Mouse (Mus musculus) MEL (cell line): ENCODE data around the gene Zfp536. TPM values are rescaled to one million over a fixed set of nuclear protein-coding genes. Genes with fewer than 3 reads are reported as not detected.

Source experiments
- DNase-seq: peaks from one replicate; pipeline ENCODE4 v3.0.0; 2011; ENCODE audit warnings: low read depth, low spot score
- H3K27ac ChIP-seq: 2 replicates; pipeline ENCODE4 v1.5.1; 2012; ENCODE audit warnings: low read depth, mild to moderate bottlenecking, control low read depth, low read length, moderate library complexity; ENCODE audit not compliant: control insufficient read depth
- H3K27me3 ChIP-seq, 2 experiments: fragments of 150-350 bp in 1 of 2; sonication (generic) in 1 of 2; 2 replicates each; pipeline ENCODE4 v1.6.1; 2012; ENCODE audit warnings: low read length in 2 of 2, mild to moderate bottlenecking in 2 of 2, improper control_type of control experiment in 1 of 2, moderate library complexity in 1 of 2; ENCODE audit not compliant: insufficient read depth in 2 of 2, control insufficient read depth in 1 of 2
- H3K36me3 ChIP-seq, 2 experiments: 2 replicates each; pipeline ENCODE4 v1.6.1; 2012 to 2014; ENCODE audit warnings: low read length in 2 of 2, improper control_type of control experiment in 1 of 2, inconsistent platforms in 1 of 2, mild to moderate bottlenecking in 1 of 2; ENCODE audit not compliant: insufficient read depth in 2 of 2, control insufficient read depth in 1 of 2
- H3K4me1 ChIP-seq, 2 experiments: fragments of 150-350 bp in 1 of 2; sonication (generic) in 1 of 2; 2 replicates each; pipeline ENCODE4 v1.6.1; 2012; ENCODE audit warnings: low read length in 2 of 2, improper control_type of control experiment in 1 of 2, mild to moderate bottlenecking in 1 of 2; ENCODE audit not compliant: insufficient read depth in 2 of 2, control insufficient read depth in 1 of 2
- H3K4me3 ChIP-seq, 2 experiments: fragments of 150-350 bp in 1 of 2; sonication (generic) in 1 of 2; 2 replicates each; pipeline ENCODE4 v1.5.1; 2012; ENCODE audit warnings: low read depth in 2 of 2, low read length in 2 of 2, mild to moderate bottlenecking in 2 of 2, moderate library complexity in 2 of 2, control low read depth in 1 of 2, improper control_type of control experiment in 1 of 2; ENCODE audit not compliant: control insufficient read depth in 1 of 2, insufficient read depth in 1 of 2
- H3K79me2 ChIP-seq: 2 replicates; pipeline ENCODE4 v1.6.1; 2012; ENCODE audit warnings: mild to moderate bottlenecking, low read length, moderate library complexity; ENCODE audit not compliant: control insufficient read depth, poor library complexity, insufficient read depth
- H3K9ac ChIP-seq: 2 replicates; pipeline ENCODE4 v1.6.1; 2012; ENCODE audit warnings: low read depth, mild to moderate bottlenecking, control low read depth, low read length, moderate library complexity; ENCODE audit not compliant: control insufficient read depth, poor library complexity, severe bottlenecking
- H3K9me3 ChIP-seq: fragments of 150-350 bp; sonication (generic); replicated peaks from 2 replicates; pipeline ENCODE4 v1.6.1; 2012; ENCODE audit warnings: mild to moderate bottlenecking, low read length, improper control_type of control experiment, moderate library complexity; ENCODE audit not compliant: insufficient read depth
- BHLHE40 ChIP-seq: IDR thresholded peaks from 2 replicates; pipeline ENCODE4 v1.6.1; 2012; ENCODE audit warnings: low read depth, mild to moderate bottlenecking, inconsistent platforms, low read length, improper control_type of control experiment, borderline replicate concordance
- CHD1 ChIP-seq: IDR thresholded peaks from 2 replicates; pipeline ENCODE4 v1.6.1; 2012; ENCODE audit warnings: low read depth, mild to moderate bottlenecking, inconsistent platforms, low read length, improper control_type of control experiment
- CHD2 ChIP-seq: IDR thresholded peaks from 2 replicates; pipeline ENCODE4 v1.6.1; 2011; ENCODE audit warnings: low read length, improper control_type of control experiment
- CTCF ChIP-seq, 3 experiments: IDR thresholded peaks in 2 of 3; conservative IDR thresholded peaks in 1 of 3; 2 replicates each; pipeline ENCODE4 v1.5.1; 2011 to 2012; ENCODE audit warnings: low read length in 3 of 3, low read depth in 2 of 3, mild to moderate bottlenecking in 2 of 3, improper control_type of control experiment in 1 of 3, inconsistent platforms in 1 of 3, mixed read lengths in 1 of 3, moderate library complexity in 1 of 3; ENCODE audit not compliant: control insufficient read depth in 1 of 3, insufficient read depth in 1 of 3, poor library complexity in 1 of 3, severe bottlenecking in 1 of 3
- E2F4 ChIP-seq: IDR thresholded peaks from 2 replicates; pipeline ENCODE4 v1.6.1; 2011; ENCODE audit warnings: low read depth, low read length, improper control_type of control experiment, borderline replicate concordance
- ELF1 ChIP-seq: IDR thresholded peaks from 2 replicates; pipeline ENCODE4 v1.6.1; 2014; ENCODE audit warnings: low read depth, mild to moderate bottlenecking, inconsistent platforms, low read length, improper control_type of control experiment, moderate library complexity
- GATA1 ChIP-seq: IDR thresholded peaks from 2 replicates; pipeline ENCODE4 v1.6.1; 2011; ENCODE audit warnings: low read depth, low read length, improper control_type of control experiment
- HCFC1 ChIP-seq: IDR thresholded peaks from 2 replicates; pipeline ENCODE4 v1.6.1; 2012; ENCODE audit warnings: low read depth, mild to moderate bottlenecking, inconsistent platforms, low read length, improper control_type of control experiment, moderate library complexity
- JUND ChIP-seq: IDR thresholded peaks from 2 replicates; pipeline ENCODE4 v1.6.1; 2011; ENCODE audit warnings: low read depth, mild to moderate bottlenecking, improper control_type of control experiment, low read length
- KAT2A ChIP-seq: conservative IDR thresholded peaks from 2 replicates; pipeline ENCODE4 v1.6.1; 2012; ENCODE audit warnings: low read depth, low read length, improper control_type of control experiment, inconsistent platforms
- MAFK ChIP-seq: IDR thresholded peaks from 2 replicates; pipeline ENCODE4 v1.6.1; 2011; ENCODE audit warnings: low read depth, mild to moderate bottlenecking, low read length, improper control_type of control experiment, borderline replicate concordance
- MAX ChIP-seq: IDR thresholded peaks from 2 replicates; pipeline ENCODE4 v1.6.1; 2011; ENCODE audit warnings: low read length, improper control_type of control experiment
- MAZ ChIP-seq: IDR thresholded peaks from 2 replicates; pipeline ENCODE4 v1.6.1; 2012; ENCODE audit warnings: low read depth, mild to moderate bottlenecking, inconsistent platforms, low read length, improper control_type of control experiment
- MEF2A ChIP-seq: IDR thresholded peaks from 2 replicates; pipeline ENCODE4 v1.6.1; 2014; ENCODE audit warnings: low read depth, mild to moderate bottlenecking, inconsistent platforms, low read length, improper control_type of control experiment; ENCODE audit not compliant: poor library complexity, insufficient replicate concordance, severe bottlenecking; ENCODE audit errors: extremely low read depth
- MXI1 ChIP-seq: IDR thresholded peaks from 2 replicates; pipeline ENCODE4 v1.6.1; 2011; ENCODE audit warnings: mild to moderate bottlenecking, low read depth, low read length, improper control_type of control experiment
- MYB ChIP-seq: IDR thresholded peaks from 2 replicates; pipeline ENCODE4 v1.6.1; 2011; ENCODE audit warnings: mild to moderate bottlenecking, low read depth, low read length, improper control_type of control experiment
- NELFE ChIP-seq: IDR thresholded peaks from 2 replicates; pipeline ENCODE4 v1.6.1; 2011; ENCODE audit warnings: low read depth, low read length, improper control_type of control experiment
- POLR2A ChIP-seq, 2 experiments: IDR thresholded peaks; 2 replicates each; pipeline ENCODE4 v1.6.1; 2011 to 2012; ENCODE audit warnings: low read length in 2 of 2, mild to moderate bottlenecking in 2 of 2, control low read depth in 1 of 2, improper control_type of control experiment in 1 of 2, low read depth in 1 of 2, moderate library complexity in 1 of 2; ENCODE audit not compliant: control insufficient read depth in 1 of 2, insufficient read depth in 1 of 2, poor library complexity in 1 of 2
- RCOR1 ChIP-seq: IDR thresholded peaks from 2 replicates; pipeline ENCODE4 v1.6.1; 2012; ENCODE audit warnings: low read depth, mild to moderate bottlenecking, inconsistent platforms, low read length, improper control_type of control experiment
- SIN3A ChIP-seq: IDR thresholded peaks from 2 replicates; pipeline ENCODE4 v1.6.1; 2012; ENCODE audit warnings: low read length, improper control_type of control experiment, inconsistent platforms
- SMC3 ChIP-seq: IDR thresholded peaks from 2 replicates; pipeline ENCODE4 v1.6.1; 2011; ENCODE audit warnings: low read depth, low read length, improper control_type of control experiment
- TAL1 ChIP-seq: IDR thresholded peaks from 2 replicates; pipeline ENCODE4 v1.6.1; 2012; ENCODE audit warnings: mild to moderate bottlenecking, inconsistent platforms, low read length, moderate library complexity, mixed read lengths
- UBTF ChIP-seq: IDR thresholded peaks from 2 replicates; pipeline ENCODE4 v1.6.1; 2012; ENCODE audit warnings: low read depth, mild to moderate bottlenecking, inconsistent platforms, low read length, improper control_type of control experiment, moderate library complexity, borderline replicate concordance; ENCODE audit not compliant: insufficient read depth
- USF1 ChIP-seq: IDR thresholded peaks from 2 replicates; pipeline ENCODE4 v1.6.1; 2014; ENCODE audit warnings: low read depth, mild to moderate bottlenecking, inconsistent platforms, low read length, improper control_type of control experiment, moderate library complexity
- USF2 ChIP-seq, 2 experiments: IDR thresholded peaks; 2 replicates each; pipeline ENCODE4 v1.6.1; 2011 to 2012; ENCODE audit warnings: improper control_type of control experiment in 2 of 2, low read length in 2 of 2, borderline replicate concordance in 1 of 2, inconsistent platforms in 1 of 2, low read depth in 1 of 2, mild to moderate bottlenecking in 1 of 2; ENCODE audit not compliant: insufficient read depth in 1 of 2
- ZKSCAN1 ChIP-seq: IDR thresholded peaks from 2 replicates; pipeline ENCODE4 v1.6.1; 2012; ENCODE audit warnings: low read depth, mild to moderate bottlenecking, inconsistent platforms, low read length, improper control_type of control experiment, moderate library complexity
- ZNF384 ChIP-seq: IDR thresholded peaks from 2 replicates; pipeline ENCODE4 v1.6.1; 2012; ENCODE audit warnings: low read depth, mild to moderate bottlenecking, inconsistent platforms, low read length, improper control_type of control experiment
- polyA plus RNA-seq, 2 experiments: library from polyadenylated mRNA; stranded (reverse) in 1 of 2; unstranded in 1 of 2; fragments of >175 nt in 1 of 2; fragments of >200 nt in 1 of 2; gene quantifications; 2 replicates each; pipeline versions ENCODE4 v1.2.1 to v1.2.4; 2012; ENCODE audit warnings: low replicate concordance in 2 of 2, low read depth in 1 of 2; ENCODE audit not compliant: insufficient read length in 2 of 2, insufficient read depth in 1 of 2, missing spikeins in 1 of 2
- total RNA-seq: library from RNA; depleted of rRNA; stranded (reverse); fragments of 300-350 nt; gene quantifications from 2 replicates; pipeline ENCODE4 v1.2.3, GENCODE M21; 2012

Zfp536 gene
- total and polyA plus RNA-seq, 3 experiments = not detected

DNA sequence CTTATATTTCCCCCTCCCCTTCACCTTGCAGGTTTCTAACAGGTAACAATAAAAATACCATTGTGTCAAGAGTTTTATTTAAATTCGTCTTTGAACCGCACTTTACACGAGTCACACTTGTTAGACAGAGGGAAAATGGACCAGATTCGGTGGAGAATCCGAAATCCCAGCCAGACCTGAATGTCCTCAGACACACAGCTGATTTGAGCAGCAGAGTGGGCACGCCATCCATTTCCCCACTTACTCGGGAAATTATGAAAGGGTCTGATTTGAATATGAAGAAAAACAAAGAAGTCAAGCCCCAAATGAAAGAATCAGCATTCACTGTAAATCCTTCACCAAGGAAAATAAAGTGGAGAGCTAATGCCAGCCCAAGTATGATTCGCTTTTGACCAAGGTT, 208.1 kb downstream of the Zfp536 start:
- Histone ChIP-seq H3K27ac (no peak overlapping the region), H3K9me3 (no peaks in the 10 kb centered on the region), H3K36me3 (no peaks in the 10 kb centered on the region), H3K4me1 (no peaks in the 10 kb centered on the region), H3K9ac (no peak overlapping the region), H3K79me2 (no peaks in the 10 kb centered on the region), H3K4me3 (no peak overlapping the region), H3K27me3 (no peaks in the 10 kb centered on the region; a peak in 1 of 4 replicates)
- no peak for DNase-seq
- TF ChIP-seq USF2 (IDR thresholded peaks at IDR 0.05; ENCODE audit: borderline replicate concordance in 1 of 2, insufficient read depth in 1 of 2, low read depth in 1 of 2, low read length in 2 of 2) (no peak), E2F4 (no peak), MAX (no peak), HCFC1 (no peak), SIN3A (no peak), ZNF384 (no peak), BHLHE40 (no peak), USF1 (no peak), CHD2 (no peak), NELFE (no peak), MAZ (no peak), GATA1 (no peak), CTCF (IDR thresholded peaks at IDR 0.05 in 2 of 3, conservative IDR thresholded peaks at IDR 0.05 in 1 of 3; ENCODE audit: control insufficient read depth in 1 of 3, insufficient read depth in 1 of 3, low read depth in 2 of 3, low read length in 3 of 3, poor library complexity in 1 of 3, severe bottlenecking in 1 of 3) (no peak), UBTF (no peak), CHD1 (no peak), MAFK (no peak), MEF2A (no peak), ELF1 (no peak)

GRCm38 (mm10) chr7:37564644-37565043, 208.8 kb downstream of the Zfp536 start:
- Histone ChIP-seq H3K9ac (no peak overlapping the region), H3K27ac (no peak overlapping the region), H3K4me1 (no peaks in the 10 kb centered on the region), H3K79me2 (no peaks in the 10 kb centered on the region), H3K36me3 (no peaks in the 10 kb centered on the region), H3K9me3 (no peaks in the 10 kb centered on the region), H3K4me3 (no peak overlapping the region)
- TF ChIP-seq SMC3 = no peak
- TF ChIP-seq HCFC1 = no peak
- no peak for TF ChIP-seq MYB
- no peak for TF ChIP-seq ZNF384
- TF ChIP-seq KAT2A = no peak
- TF ChIP-seq SIN3A = no peak
- TF ChIP-seq USF2 (IDR thresholded peaks at IDR 0.05; ENCODE audit: borderline replicate concordance in 1 of 2, insufficient read depth in 1 of 2, low read depth in 1 of 2, low read length in 2 of 2) = no peak
- no peak for TF ChIP-seq MAX
- no peak for TF ChIP-seq MEF2A
- no peak for TF ChIP-seq NELFE
- no peak for TF ChIP-seq JUND
- no peak for TF ChIP-seq TAL1
- no peak for TF ChIP-seq UBTF
- TF ChIP-seq POLR2A (IDR thresholded peaks at IDR 0.05; ENCODE audit: control insufficient read depth in 1 of 2, insufficient read depth in 1 of 2, low read depth in 1 of 2, low read length in 2 of 2, poor library complexity in 1 of 2) = no peak
- no peak for TF ChIP-seq RCOR1
- no peak for TF ChIP-seq ELF1
- no peak for TF ChIP-seq MXI1
- no peak for TF ChIP-seq BHLHE40
- TF ChIP-seq ZKSCAN1 = no peak
- no peak for TF ChIP-seq MAZ
- TF ChIP-seq, all 39 proteins: peak for 0
- DNase-seq = no peak
- H3K27me3 ChIP-seq = no peaks in the 10 kb centered on the region; a peak in 1 of 4 replicates
